Mouse (Mus musculus) adrenal gland, postnatal 0 days (tissue): ENCODE results near the gene Olfr643. TPM values are rescaled to one million over a fixed set of nuclear protein-coding genes. Genes with fewer than 3 reads are reported as not detected.

Experiments used
- polyA plus RNA-seq: library from polyadenylated mRNA; unstranded; fragments of >200 nt; fragmentation: Nextera tagmentation; extraction: Ambion mirVana; gene quantifications from 2 replicates; pipeline ENCODE4 v1.2.1, GENCODE M21; 2015

The Olfr643 gene
- not detected in 2 replicates for polyA plus RNA-seq

DNA sequence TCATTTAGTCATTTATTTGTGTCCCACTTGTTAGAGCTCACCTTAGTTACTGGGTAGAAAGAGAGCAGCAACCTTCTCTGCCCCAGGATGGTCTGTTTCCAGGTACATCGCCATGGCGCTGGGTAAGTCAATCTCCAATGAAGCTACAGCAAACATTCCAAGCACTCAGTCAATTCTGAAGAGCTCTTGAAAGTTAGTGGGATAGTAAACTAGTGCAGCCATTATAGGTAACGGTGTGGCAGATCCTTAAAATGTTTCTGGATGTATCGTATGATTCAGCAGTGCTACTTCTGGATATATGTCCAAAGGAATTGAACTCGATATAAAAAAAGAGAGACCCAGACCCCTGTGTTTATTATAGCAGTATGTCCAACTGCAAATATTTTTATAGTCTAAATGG lies at the start of gene Olfr643:
Gene Olfr643, minus strand, starts transcription at position 101 of the 400 bp plus-strand sequence.

DNA sequence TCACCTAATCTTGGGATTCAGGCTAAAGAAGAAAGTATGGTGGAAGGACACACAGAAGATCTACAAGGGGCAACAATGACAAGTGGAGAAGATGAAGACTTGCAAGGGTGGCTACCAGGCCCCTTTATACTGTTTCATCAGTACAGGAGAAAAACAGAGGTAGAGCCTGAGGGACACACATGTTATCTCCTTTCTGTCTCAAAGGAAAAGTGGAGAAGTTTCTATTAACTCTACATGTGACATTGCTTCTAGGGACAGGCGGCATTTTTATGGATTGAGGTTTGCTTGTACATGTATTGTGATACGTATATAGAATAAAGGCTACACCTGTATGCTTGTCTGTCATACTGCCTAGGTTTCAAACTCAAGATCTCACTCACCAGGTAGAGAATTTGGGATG lies 46.1 kb upstream of the Olfr643 start, which contains the start of gene Olfr648:
Gene Olfr648, minus strand, starts transcription at position 101 of the 400 bp plus-strand sequence.

DNA sequence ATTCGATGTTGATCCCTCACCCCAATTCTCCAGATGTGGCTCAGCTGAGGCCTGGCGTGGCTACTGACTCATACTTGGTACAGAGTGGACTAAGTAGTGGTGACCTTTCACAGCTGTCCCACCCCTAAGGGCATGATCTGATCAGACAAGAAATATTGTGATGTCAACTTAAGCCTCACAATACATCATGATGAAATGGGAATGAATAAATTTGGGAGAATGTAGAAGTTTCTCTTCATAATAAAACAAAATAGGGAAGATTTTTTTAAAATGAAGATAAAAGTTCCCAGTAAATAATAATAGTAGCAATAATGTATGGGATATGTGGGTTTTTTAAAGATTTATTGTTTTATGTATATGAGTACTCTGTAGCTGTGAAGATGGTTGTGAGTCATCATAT lies 13.3 kb upstream of the Olfr643 start, which contains the start of gene Ubqlnl:
Gene Ubqlnl, minus strand, starts transcription at position 101 of the 400 bp plus-strand sequence.

DNA sequence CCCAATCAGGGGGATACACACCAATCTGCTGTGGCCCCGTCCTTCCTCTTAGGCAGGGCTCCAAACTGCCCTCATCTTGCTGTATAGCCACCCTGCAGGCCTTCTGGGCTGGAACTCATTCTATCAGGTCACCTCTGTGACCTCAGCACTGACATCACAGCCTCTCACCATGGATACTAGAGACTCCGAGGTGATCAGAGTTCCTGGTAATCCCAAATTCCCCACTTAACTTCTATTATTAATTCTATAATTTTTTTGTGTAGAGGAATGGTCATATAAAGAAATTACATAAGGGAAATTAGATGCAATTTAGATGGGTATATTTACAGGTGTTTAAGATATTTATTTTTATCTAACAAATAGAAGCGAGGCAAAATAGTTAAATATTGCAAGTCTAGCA lies 6.0 kb upstream of the Olfr643 start, which contains the start of gene Ubqln3:
Gene Ubqln3, minus strand, starts transcription at position 101 of the 400 bp plus-strand sequence.

DNA sequence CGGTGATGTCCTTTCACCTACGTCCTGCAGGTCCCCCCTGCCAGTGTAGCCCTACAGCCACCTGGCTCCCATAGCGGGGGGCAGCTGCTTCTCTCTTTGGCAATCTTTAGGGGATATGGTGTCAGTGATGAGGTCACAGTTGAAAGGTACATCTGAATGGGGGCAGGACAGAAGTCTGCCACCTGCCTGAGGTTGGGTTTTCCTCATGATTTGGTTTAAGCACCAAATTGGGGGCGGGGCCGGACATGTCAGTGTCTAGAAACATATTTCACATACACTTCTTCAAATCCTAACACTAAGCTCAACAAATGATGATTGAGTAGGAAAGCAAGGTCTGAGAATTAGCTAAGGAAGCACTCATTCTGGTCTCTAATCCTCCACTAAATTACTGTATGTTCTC lies 7.5 kb downstream of the Olfr643 start, which contains the start of gene Ubqln5:
Gene Ubqln5, minus strand, starts transcription at position 101 of the 400 bp plus-strand sequence.

DNA sequence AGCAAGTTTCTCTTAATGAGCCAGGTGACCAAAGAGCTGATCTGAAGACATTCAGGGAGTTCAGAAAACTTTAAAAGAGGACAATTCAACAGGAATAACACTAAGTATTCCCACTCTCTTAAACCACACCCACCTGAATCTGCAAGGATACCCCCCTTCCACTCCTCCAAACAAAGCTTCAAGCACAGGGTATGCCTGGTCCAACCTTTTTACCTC lies 32.5 kb downstream of the Olfr643 start, which contains the start of gene Olfr646:
Gene Olfr646, plus strand, starts transcription at position 117 of the 216 bp plus-strand sequence.

DNA sequence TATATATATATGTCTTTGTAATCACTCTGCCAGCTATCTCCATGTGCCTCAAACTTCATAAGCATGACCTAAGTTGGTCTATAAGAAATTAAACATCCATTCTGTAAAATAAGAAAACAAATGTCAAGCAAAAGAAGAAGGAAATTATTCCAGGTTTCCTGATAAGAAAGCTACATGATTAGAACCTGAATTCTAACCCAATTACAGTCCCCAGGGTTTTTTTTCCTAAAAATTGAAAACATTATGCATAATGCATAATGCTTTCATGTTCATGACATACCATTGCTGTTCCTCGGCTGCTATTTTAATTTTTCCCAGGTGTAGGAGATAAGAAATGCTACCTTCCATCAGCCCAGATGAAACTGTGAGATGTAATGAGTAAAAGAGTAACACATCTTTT lies 51.8 kb downstream of the Olfr643 start, which contains the start of gene Olfr645:
Gene Olfr645, minus strand, starts transcription at position 101 of the 400 bp plus-strand sequence.

DNA sequence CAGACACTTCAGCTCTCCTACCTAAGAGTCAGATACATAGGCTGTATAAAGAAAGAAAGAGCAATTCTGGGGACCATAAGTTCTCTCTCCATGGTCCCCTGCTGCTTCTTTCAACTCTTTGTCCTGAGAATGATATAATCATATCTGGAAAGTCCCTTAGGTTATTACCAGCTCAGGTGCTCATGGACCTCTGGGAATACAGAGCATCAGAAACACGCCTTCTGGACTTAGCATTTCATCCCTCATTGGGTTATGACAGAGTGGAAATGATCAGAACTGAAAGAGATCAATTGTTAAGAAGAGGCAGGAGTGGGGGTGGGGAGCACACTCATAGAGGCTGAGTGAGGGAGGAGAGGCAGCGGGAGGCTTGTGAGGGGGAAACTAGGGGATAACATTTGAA lies 65.4 kb downstream of the Olfr643 start, which contains the start of gene Olfr644:
Gene Olfr644, minus strand, starts transcription at position 101 of the 400 bp plus-strand sequence.

DNA sequence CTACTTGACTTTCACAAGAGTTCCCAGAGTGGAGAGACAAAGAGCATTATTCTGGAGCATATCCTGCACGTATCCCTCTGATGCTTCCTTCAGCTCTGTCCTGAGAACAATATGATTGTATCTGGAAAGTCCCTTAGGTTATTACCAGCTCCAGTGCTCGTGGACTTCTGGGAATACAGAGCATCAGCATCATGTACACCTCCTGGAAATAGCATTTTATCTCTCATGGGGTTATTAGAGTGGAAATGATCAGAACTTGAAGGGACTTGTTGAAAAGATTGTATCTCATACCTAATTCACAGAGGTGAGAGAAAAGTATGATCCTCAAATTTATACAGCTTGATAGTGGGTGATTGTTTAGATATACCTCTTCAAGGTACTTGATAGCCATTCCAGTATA lies 75.9 kb downstream of the Olfr643 start, which contains the start of gene 4930516K23Rik:
Gene 4930516K23Rik, minus strand, starts transcription at position 101 of the 400 bp plus-strand sequence.

DNA sequence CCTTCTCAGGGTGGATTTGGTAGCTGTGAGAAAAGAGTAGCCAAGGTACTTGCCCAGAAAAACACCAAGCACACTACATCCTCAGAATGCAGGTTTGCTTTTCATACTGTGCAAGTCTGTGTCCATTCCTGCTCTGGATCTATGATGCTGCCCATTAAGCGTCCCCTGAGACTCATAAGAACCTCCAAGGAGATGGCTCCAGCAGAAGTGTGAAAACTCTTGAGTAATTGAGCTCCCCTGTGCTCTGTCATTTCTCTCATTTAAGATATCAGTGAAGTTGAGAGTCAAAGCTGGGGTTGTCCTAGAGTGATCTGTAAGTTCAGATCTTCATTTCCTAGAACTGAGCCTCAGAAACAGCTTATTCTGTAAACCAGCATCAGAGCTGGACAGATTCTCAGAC lies 84.6 kb downstream of the Olfr643 start, which contains the start of gene Olfr642:
Gene Olfr642, minus strand, starts transcription at position 101 of the 400 bp plus-strand sequence.

DNA sequence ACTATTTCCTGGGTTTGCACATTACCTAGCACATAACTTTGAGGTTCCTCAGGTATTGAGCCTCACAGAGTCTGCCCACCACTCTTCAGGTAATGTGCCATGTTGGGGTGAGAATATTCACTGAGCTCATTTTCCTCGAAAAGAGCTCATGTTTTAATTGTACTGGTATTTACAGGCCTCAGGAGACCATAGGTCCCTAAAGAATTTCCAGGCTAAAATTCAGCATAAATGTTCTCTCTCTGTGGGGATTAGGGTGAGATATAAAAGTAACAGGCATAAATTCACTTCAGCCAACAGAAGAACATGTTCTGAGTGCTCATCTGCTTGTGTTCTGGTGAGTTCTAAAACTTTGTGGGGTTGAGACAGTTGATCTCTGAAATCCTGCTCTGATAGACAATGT lies 102.1 kb downstream of the Olfr643 start, which contains the start of gene Olfr641:
Gene Olfr641, plus strand, starts transcription at position 301 of the 400 bp plus-strand sequence.

DNA sequence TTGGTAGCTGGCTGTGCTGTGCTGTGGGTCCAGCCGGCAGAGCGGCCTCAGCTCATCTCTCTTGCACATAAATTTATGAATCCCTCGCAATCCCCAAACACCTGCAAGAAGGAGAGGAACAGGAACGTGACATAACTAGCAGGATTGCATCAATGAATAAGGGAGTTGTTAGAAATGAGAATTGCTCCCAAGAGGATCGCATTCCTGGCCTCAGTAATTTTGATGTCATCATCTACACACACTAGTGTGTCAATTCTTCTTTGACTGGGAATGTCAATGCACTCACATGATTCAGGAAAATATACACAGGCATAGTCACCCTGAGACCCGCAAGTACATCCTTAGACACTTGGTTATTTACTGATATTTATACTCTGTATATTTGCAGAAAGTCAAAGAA lies 111.7 kb downstream of the Olfr643 start, which contains the start of gene Olfr640:
Gene Olfr640, minus strand, starts transcription at position 101 of the 400 bp plus-strand sequence.

DNA sequence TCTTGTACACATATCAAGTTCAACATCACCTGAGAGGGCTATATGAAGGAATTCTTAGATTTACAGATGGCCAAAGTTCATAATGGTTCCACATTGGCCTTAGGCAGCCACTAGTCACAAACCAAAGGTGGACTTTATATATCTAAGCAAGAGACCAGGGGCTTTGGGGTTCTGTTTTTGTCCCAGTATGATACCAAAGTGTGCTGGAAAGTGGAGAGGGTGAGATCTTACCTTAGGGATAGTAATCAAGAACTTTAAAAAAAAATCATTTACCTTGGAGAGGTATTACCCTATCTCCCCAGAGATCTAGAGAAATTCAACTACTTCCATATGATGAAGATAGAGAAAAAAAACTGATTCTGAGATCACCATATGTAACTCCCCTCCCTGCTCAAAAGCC lies 120.0 kb downstream of the Olfr643 start, which contains the start of gene Olfr639:
Gene Olfr639, minus strand, starts transcription at position 101 of the 400 bp plus-strand sequence.

DNA sequence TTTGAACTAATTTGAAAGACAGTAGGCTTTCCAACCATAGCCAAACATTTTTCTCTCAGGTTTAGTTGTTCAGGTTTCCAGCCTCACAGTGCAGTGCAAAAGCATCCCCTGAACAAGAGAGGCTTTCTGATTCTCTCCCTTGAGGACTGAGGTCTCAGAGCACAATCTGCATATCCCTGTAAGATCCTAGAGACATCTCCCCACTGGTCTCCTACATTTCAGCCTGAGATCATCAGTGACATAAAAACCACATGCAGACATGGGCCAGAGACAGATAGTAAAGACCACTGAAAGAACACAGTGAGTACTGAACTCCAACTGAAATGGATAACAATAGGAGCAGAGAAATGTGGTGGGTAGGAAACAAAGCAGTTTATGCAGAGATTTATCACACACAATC lies 138.8 kb downstream of the Olfr643 start, which contains the start of gene Olfr638:
Gene Olfr638, plus strand, starts transcription at position 301 of the 400 bp plus-strand sequence.

DNA sequence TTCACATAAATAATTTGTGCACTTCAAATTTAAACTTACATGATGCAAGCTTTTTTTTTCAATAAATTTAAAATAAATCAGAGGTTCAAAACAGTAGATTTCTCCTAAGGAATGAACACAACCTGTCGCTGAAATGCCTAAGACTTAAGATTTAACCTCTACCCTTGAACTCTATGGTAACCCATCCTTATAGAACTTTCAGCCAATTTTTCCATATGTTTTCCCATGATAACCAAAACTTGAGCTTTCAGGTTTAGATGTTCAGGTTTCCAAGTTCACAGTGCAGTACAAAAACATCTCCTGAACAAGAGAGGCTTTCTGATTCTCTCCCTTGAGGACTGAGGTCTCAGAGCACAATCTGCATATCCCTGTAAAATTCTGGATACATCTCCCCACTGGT lies 166.4 kb downstream of the Olfr643 start, which contains the start of gene Olfr635:
Gene Olfr635, plus strand, starts transcription at position 301 of the 400 bp plus-strand sequence.

Other genes with a start within 250 kb of the Olfr643 start
- gene Olfr64, start 242.9 kb downstream of the Olfr643 start, polyA plus RNA-seq, result not detected in 2 replicates
- gene Olfr65, start 233.9 kb downstream of the Olfr643 start, polyA plus RNA-seq, result not detected in 2 replicates
- not detected in 2 replicates for gene Olfr631, start 208.6 kb downstream of the Olfr643 start, polyA plus RNA-seq
- gene Olfr632, start 203.1 kb downstream of the Olfr643 start, polyA plus RNA-seq, result not detected in 2 replicates
- not detected in 2 replicates for gene Olfr633, start 193.0 kb downstream of the Olfr643 start, polyA plus RNA-seq
- gene Olfr635, start 166.3 kb downstream of the Olfr643 start, polyA plus RNA-seq, result not detected in 2 replicates
- not detected in 2 replicates for gene Olfr638, start 138.7 kb downstream of the Olfr643 start, polyA plus RNA-seq
- not detected in 2 replicates for gene Olfr639, start 120.1 kb downstream of the Olfr643 start, polyA plus RNA-seq
- gene Olfr640, start 111.8 kb downstream of the Olfr643 start, polyA plus RNA-seq, result not detected in 2 replicates
- gene Olfr641, start 102.0 kb downstream of the Olfr643 start, polyA plus RNA-seq, result not detected in 2 replicates
- gene Olfr642, start 84.7 kb downstream of the Olfr643 start, polyA plus RNA-seq, result not detected in 2 replicates
- not detected in 2 replicates for gene 4930516K23Rik, start 76.0 kb downstream of the Olfr643 start, polyA plus RNA-seq
- not detected in 2 replicates for gene Olfr644, start 65.5 kb downstream of the Olfr643 start, polyA plus RNA-seq
- not detected in 2 replicates for gene Olfr645, start 51.9 kb downstream of the Olfr643 start, polyA plus RNA-seq
- not detected in 2 replicates for gene Olfr646, start 32.5 kb downstream of the Olfr643 start, polyA plus RNA-seq
- not detected in 2 replicates for gene Ubqln5, start 7.6 kb downstream of the Olfr643 start, polyA plus RNA-seq
- gene Ubqln3, start 5.9 kb upstream of the Olfr643 start, polyA plus RNA-seq, result not detected in 2 replicates
- not detected in 2 replicates for gene Ubqlnl, start 13.2 kb upstream of the Olfr643 start, polyA plus RNA-seq
- gene Olfm5, start 27.4 kb upstream of the Olfr643 start, polyA plus RNA-seq, result not detected in 2 replicates
- gene Olfr648, start 46.0 kb upstream of the Olfr643 start, polyA plus RNA-seq, result 0.09 and 0.10 TPM in 2 replicates
- gene Olfr649, start 58.6 kb upstream of the Olfr643 start, polyA plus RNA-seq, result not detected in 2 replicates
- gene Trim6, start 81.4 kb upstream of the Olfr643 start, polyA plus RNA-seq, result 0.95 and 1.4 TPM in 2 replicates
- gene Trim34a, start 107.1 kb upstream of the Olfr643 start, polyA plus RNA-seq, result 5.5 and 7.2 TPM in 2 replicates
- gene Trim5, start 150.7 kb upstream of the Olfr643 start, polyA plus RNA-seq, result 1.5 and 2.9 TPM in 2 replicates
- gene Trim12a, start 178.1 kb upstream of the Olfr643 start, polyA plus RNA-seq, result 22.6 and 24.5 TPM in 2 replicates
- 0.11 and 0.25 TPM in 2 replicates for gene Trim34b, start 192.1 kb upstream of the Olfr643 start, polyA plus RNA-seq
- gene Trim12c, start 216.0 kb upstream of the Olfr643 start, polyA plus RNA-seq, result 4.2 and 5.0 TPM in 2 replicates
- gene Trim30b, start 232.5 kb upstream of the Olfr643 start, polyA plus RNA-seq, result 0.69 and 0.73 TPM in 2 replicates